Mouse (Mus musculus) layer of hippocampus, adult 2 months (tissue): ENCODE measurements around the gene Ccdc171. TPM values are rescaled to one million over a fixed set of nuclear protein-coding genes. Genes with fewer than 3 reads are reported as not detected.

ENCODE experiments used
- DNase-seq, 2 experiments: peaks; one replicate each; pipeline ENCODE4 v3.0.0; 2022; ENCODE audit warnings: low spot score in 2 of 2
- H3K27ac ChIP-seq: fragments of 200-600 bp; 2 replicates; pipeline ENCODE4 v1.8.1; 2022
- H3K4me3 ChIP-seq: fragments of 200-600 bp; 2 replicates; pipeline ENCODE4 v1.8.1; 2022; ENCODE audit warnings: mild to moderate bottlenecking
- CTCF ChIP-seq: fragments of 200-600 bp; conservative IDR thresholded peaks from 2 replicates; pipeline ENCODE4 v1.8.1; 2022; ENCODE audit warnings: antibody characterized with exemption, mild to moderate bottlenecking, moderate library complexity
- total RNA-seq, 2 experiments: library from RNA; stranded (reverse); gene quantifications; 2 replicates each; pipeline ENCODE4 v1.2.3; 2021

Gene Ccdc171
- total RNA-seq, 2 experiments from 2014 or later: 4.1 to 5.1 TPM

GRCm38 (mm10) chr4:83716996-83717395 is 191.7 kb downstream of the Ccdc171 start:
- Histone ChIP-seq H3K4me3 (no peak overlapping the region), H3K27ac (no peak overlapping the region)
- no peak for TF ChIP-seq CTCF
- no peak for DNase-seq

GRCm38 (mm10) chr4:83719816-83720215 is 194.5 kb downstream of the Ccdc171 start:
- no peak for TF ChIP-seq CTCF
- H3K27ac ChIP-seq: no peak overlapping the region
- no peak for DNase-seq
- no peak overlapping the region for H3K4me3 ChIP-seq

- DNase-seq: peak in 1 of 2 experiments; percentile 20
- Histone ChIP-seq H3K27ac (no peak overlapping the region), H3K4me3 (no peak overlapping the region)
- peak; percentile 85 for TF ChIP-seq CTCF
Observed at GRCm38 (mm10) chr4:83725136-83725535, 199.8 kb downstream of the Ccdc171 start.

- no peak for TF ChIP-seq CTCF
Observed at GRCm38 (mm10) chr4:83739137-83739890, 214.0 kb downstream of the Ccdc171 start.

GRCm38 (mm10) chr4:83739891-83740277 is 214.5 kb downstream of the Ccdc171 start:
- TF ChIP-seq CTCF: no peak
- Histone ChIP-seq H3K27ac (no peak overlapping the region), H3K4me3 (no peak overlapping the region)
- no peak for DNase-seq

More at GRCm38 (mm10) chr4:83739137-83739890, 214.0 kb downstream of the Ccdc171 start:
- H3K4me3 ChIP-seq: no peak overlapping the region
- no peak overlapping the region for H3K27ac ChIP-seq
- no peak for DNase-seq

GRCm38 (mm10) chr4:83742806-83743460 is 217.6 kb downstream of the Ccdc171 start:
- no peak for TF ChIP-seq CTCF
- Histone ChIP-seq H3K27ac (no peak overlapping the region), H3K4me3 (peak overlapping the region; percentile 5)
- no peak for DNase-seq

GRCm38 (mm10) chr4:83775136-83775535 is 249.8 kb downstream of the Ccdc171 start:
- Histone ChIP-seq H3K27ac (no peak overlapping the region), H3K4me3 (no peak overlapping the region)
- DNase-seq: no peak
- no peak for TF ChIP-seq CTCF

GRCm38 (mm10) chr4:83780044-83780443 is 254.7 kb downstream of the Ccdc171 start:
- TF ChIP-seq CTCF: no peak
- Histone ChIP-seq H3K27ac (no peak overlapping the region), H3K4me3 (no peak overlapping the region)
- DNase-seq: no peak

- no peak overlapping the region for H3K4me3 ChIP-seq
Observed at GRCm38 (mm10) chr4:83785115-83785514, 259.8 kb downstream of the Ccdc171 start.

GRCm38 (mm10) chr4:83791811-83792210 is 266.5 kb downstream of the Ccdc171 start:
- H3K27ac ChIP-seq: no peak overlapping the region
- no peak for DNase-seq
- H3K4me3 ChIP-seq: no peak overlapping the region
- no peak for TF ChIP-seq CTCF

More at GRCm38 (mm10) chr4:83785115-83785514, 259.8 kb downstream of the Ccdc171 start:
- DNase-seq: no peak
- no peak overlapping the region for H3K27ac ChIP-seq
- TF ChIP-seq CTCF: no peak

GRCm38 (mm10) chr4:83794315-83794922 is 269.1 kb downstream of the Ccdc171 start:
- Histone ChIP-seq H3K27ac (no peak overlapping the region), H3K4me3 (peak overlapping the region; percentile 39)
- peak; percentile 57 to 63 for DNase-seq
- TF ChIP-seq CTCF: peak; percentile 89

- no peak overlapping the region for H3K4me3 ChIP-seq
- DNase-seq: no peak
- no peak for TF ChIP-seq CTCF
- H3K27ac ChIP-seq: no peak overlapping the region
Observed at GRCm38 (mm10) chr4:83794930-83795459, 269.6 kb downstream of the Ccdc171 start.

GRCm38 (mm10) chr4:83797976-83798375 is 272.6 kb downstream of the Ccdc171 start:
- DNase-seq: no peak
- TF ChIP-seq CTCF: no peak
- H3K27ac ChIP-seq: no peak overlapping the region
- no peak overlapping the region for H3K4me3 ChIP-seq
